Mouse (Mus musculus) erythroblast, embryonic 14.5 days (primary cell): ENCODE measurements at regions not wholly inside any gene's neighbourhood (a gene's known extent, or its start where the extent isn't known, plus 50 kb on each side); places are given as distances from the start of the nearest gene placed in this dataset.
"Not testable (repeated sequence)": the region's sequence is repeated elsewhere in the genome, so short reads cannot be mapped to it uniquely, and the experiment has no call there.

Source experiments
- H3K27me3 ChIP-seq: 2 replicates; pipeline ENCODE4 v1.6.1; 2012; ENCODE audit warnings: inconsistent platforms; ENCODE audit not compliant: control insufficient read depth
- H3K36me3 ChIP-seq: 2 replicates; pipeline ENCODE4 v1.6.1; 2012; ENCODE audit warnings: mild to moderate bottlenecking, inconsistent platforms; ENCODE audit not compliant: control insufficient read depth
- H3K4me1 ChIP-seq: 2 replicates; pipeline ENCODE4 v1.6.1; 2012; ENCODE audit warnings: inconsistent platforms; ENCODE audit not compliant: control insufficient read depth
- H3K4me3 ChIP-seq: replicated peaks from 2 replicates; pipeline ENCODE3; 2012; ENCODE audit warnings: moderate library complexity, mild to moderate bottlenecking, inconsistent platforms
- H3K9me3 ChIP-seq: 2 replicates; pipeline ENCODE4 v1.6.1; 2012; ENCODE audit warnings: low read length, inconsistent platforms, mixed read lengths; ENCODE audit not compliant: control insufficient read depth
- GATA1 ChIP-seq: IDR thresholded peaks from 2 replicates; pipeline ENCODE4 v1.6.1; 2012; ENCODE audit warnings: low read length, inconsistent platforms, mixed read lengths
- TAL1 ChIP-seq: IDR thresholded peaks from 3 replicates; pipeline ENCODE4 v1.6.1; 2012; ENCODE audit warnings: low read length, inconsistent platforms, mixed read lengths

GRCm38 (mm10) chr16:29760627-29761026 lies 181.5 kb downstream of the Opa1 start:
- Histone ChIP-seq H3K9me3 (0 out of 2 replicates have a peak, but pooled peaks cover 2% of the 10 kb centered on the region), H3K27me3 (no peaks in the 10 kb centered on the region)
- no peak for TF ChIP-seq TAL1
- TF ChIP-seq GATA1: no peak

DNA sequence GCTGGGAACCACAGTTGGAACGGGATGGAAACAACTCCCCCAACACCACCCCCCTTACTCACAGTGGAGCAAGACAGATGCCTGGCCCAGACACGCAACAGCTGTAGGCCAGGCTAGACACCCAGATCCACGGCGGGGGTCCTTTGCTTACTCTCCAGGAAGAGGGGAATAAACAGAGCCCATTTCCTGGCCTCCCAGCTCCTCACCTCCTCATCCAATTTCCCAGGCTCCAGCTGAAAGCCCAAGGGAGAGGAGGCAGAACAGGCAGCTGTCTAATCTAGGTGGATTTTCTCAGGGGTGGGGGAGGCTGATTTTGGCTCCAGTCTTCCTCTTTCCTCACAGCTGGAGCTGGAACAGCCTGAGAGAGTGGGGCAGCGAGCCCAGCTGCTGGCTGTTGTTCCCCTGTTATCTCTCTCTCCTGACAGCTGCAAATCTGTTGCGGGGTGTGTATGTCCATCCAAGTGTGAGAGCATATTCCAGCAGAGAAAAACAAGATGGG lies 182.7 kb downstream of the Opa1 start:
- H3K9me3 ChIP-seq: no peaks in the 10 kb centered on the region
- no peaks in the 10 kb centered on the region for H3K27me3 ChIP-seq
- no peaks in the 10 kb centered on the region for H3K36me3 ChIP-seq
- no peak overlapping the region for H3K4me3 ChIP-seq
- TF ChIP-seq TAL1: no peak
- TF ChIP-seq GATA1: no peak
- H3K4me1 ChIP-seq: no peaks in the 10 kb centered on the region

More at GRCm38 (mm10) chr16:29760627-29761026, 181.5 kb downstream of the Opa1 start:
- H3K4me3 ChIP-seq: no peak overlapping the region
- H3K4me1 ChIP-seq: no peaks in the 10 kb centered on the region
- no peaks in the 10 kb centered on the region for H3K36me3 ChIP-seq

DNA sequence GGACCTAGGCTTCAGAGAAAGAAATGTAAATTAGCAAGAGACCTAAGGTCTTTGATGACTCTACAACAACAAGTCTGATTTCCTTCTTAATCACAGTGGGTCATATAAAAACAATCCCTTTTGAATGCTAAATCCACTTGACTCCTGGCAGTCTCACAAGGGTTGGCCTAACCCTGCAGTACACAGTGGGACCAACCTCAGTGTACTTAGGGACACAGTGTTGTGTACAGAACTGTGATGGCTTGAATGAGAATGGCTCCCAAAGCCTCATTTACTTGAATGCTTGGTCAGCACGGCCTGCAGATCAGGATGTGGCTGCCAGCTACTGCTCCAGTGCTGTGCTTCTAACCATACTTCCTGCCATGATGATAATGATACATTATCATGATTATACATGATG lies 185.2 kb downstream of the Opa1 start:
- Histone ChIP-seq H3K27me3 (no peaks in the 10 kb centered on the region), H3K4me3 (no peak overlapping the region), H3K9me3 (no peaks in the 10 kb centered on the region), H3K4me1 (no peaks in the 10 kb centered on the region), H3K36me3 (no peaks in the 10 kb centered on the region)
- no peak for TF ChIP-seq TAL1
- no peak for TF ChIP-seq GATA1

DNA sequence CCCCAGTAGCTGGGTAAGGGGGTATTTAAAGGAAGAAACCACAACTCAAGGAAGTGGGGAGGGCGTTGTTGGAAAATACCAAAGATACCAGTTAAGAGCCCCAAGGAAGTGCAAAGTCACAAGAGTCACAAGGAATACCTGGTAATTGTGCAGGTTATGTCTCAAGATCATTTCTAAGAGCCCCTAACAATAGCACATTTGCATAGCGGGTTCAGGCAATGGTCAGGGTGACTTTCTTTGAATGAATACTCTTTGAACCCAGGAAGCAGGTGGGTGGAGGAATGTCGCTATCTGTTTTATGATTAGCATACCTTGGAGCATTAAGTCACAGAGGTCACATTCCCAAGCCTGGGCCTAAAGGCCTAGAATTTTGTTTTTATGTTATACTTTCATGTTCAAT lies 186.7 kb downstream of the Opa1 start:
- not testable (repeated sequence) for H3K9me3 ChIP-seq, H3K36me3 ChIP-seq, H3K4me3 ChIP-seq, H3K27me3 ChIP-seq, H3K4me1 ChIP-seq

GRCm38 (mm10) chr16:29771320-29771719 lies 192.2 kb downstream of the Opa1 start:
- Histone ChIP-seq H3K4me1 (no peaks in the 10 kb centered on the region), H3K27me3 (no peaks in the 10 kb centered on the region), H3K4me3 (no peak overlapping the region), H3K36me3 (no peaks in the 10 kb centered on the region), H3K9me3 (no peaks in the 10 kb centered on the region)
- no peak for TF ChIP-seq GATA1
- TF ChIP-seq TAL1: no peak

GRCm38 (mm10) chr16:29771728-29772608 lies 192.8 kb downstream of the Opa1 start:
- Histone ChIP-seq H3K36me3 (no peaks in the 10 kb centered on the region), H3K27me3 (no peaks in the 10 kb centered on the region), H3K9me3 (no peaks in the 10 kb centered on the region), H3K4me3 (no peak overlapping the region), H3K4me1 (no peaks in the 10 kb centered on the region)
- TF ChIP-seq TAL1: no peak
- TF ChIP-seq GATA1: no peak

DNA sequence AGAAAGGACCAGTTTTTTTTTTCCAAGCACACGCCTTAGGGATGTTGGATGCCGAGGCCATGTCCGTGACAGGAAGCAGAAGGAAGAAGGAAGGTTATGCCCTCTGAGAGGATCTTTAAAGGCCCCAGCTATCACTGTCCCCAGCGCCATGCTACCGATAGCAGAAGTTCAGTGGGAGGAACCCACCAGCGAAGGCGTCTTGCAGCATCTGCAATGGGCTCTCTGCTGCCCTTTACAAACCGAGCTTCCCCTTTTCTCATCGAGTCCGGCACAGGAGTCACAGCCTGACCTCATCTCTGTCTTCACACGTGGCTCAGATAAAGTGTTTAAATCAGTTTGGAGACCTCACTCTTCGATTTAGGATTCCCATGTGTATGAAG lies 193.5 kb downstream of the Opa1 start:
- no peaks in the 10 kb centered on the region for H3K27me3 ChIP-seq
- no peaks in the 10 kb centered on the region for H3K36me3 ChIP-seq
- H3K4me3 ChIP-seq: no peak overlapping the region
- H3K9me3 ChIP-seq: no peaks in the 10 kb centered on the region
- no peaks in the 10 kb centered on the region for H3K4me1 ChIP-seq
- no peak for TF ChIP-seq TAL1
- TF ChIP-seq GATA1: no peak

DNA sequence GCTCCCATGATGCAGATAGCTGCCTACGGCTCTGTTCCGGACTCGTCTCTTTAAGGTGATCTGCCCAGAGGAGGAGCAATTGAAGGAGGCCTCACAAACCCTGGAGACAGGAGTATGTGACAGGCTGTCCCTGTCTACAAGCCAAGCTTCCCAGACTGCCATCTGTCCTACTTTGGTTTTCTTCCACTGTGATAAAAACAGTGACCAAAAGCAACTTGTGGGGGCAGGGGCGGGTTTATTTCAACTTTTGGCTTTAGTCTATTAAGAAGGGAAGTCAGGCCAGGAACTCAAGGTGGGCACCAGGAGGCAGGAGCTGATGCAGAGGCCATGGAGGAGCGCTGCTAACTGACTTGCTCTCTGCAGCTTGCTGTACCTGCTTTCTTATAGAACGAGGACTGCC lies 193.9 kb downstream of the Opa1 start:
- no peak for TF ChIP-seq TAL1
- no peak for TF ChIP-seq GATA1
- Histone ChIP-seq H3K36me3 (no peaks in the 10 kb centered on the region), H3K9me3 (no peaks in the 10 kb centered on the region), H3K4me1 (no peaks in the 10 kb centered on the region), H3K27me3 (no peaks in the 10 kb centered on the region), H3K4me3 (no peak overlapping the region)

- Histone ChIP-seq H3K4me1 (no peaks in the 10 kb centered on the region), H3K4me3 (no peak overlapping the region), H3K9me3 (no peaks in the 10 kb centered on the region), H3K36me3 (no peaks in the 10 kb centered on the region), H3K27me3 (no peaks in the 10 kb centered on the region)
- TF ChIP-seq TAL1 (no peak), GATA1 (no peak)
Observed at GRCm38 (mm10) chr16:29774949-29775348, 195.8 kb downstream of the Opa1 start.
